7 mouse cellular contexts compared by ENCODE assay signal in the genomic region with DNA sequence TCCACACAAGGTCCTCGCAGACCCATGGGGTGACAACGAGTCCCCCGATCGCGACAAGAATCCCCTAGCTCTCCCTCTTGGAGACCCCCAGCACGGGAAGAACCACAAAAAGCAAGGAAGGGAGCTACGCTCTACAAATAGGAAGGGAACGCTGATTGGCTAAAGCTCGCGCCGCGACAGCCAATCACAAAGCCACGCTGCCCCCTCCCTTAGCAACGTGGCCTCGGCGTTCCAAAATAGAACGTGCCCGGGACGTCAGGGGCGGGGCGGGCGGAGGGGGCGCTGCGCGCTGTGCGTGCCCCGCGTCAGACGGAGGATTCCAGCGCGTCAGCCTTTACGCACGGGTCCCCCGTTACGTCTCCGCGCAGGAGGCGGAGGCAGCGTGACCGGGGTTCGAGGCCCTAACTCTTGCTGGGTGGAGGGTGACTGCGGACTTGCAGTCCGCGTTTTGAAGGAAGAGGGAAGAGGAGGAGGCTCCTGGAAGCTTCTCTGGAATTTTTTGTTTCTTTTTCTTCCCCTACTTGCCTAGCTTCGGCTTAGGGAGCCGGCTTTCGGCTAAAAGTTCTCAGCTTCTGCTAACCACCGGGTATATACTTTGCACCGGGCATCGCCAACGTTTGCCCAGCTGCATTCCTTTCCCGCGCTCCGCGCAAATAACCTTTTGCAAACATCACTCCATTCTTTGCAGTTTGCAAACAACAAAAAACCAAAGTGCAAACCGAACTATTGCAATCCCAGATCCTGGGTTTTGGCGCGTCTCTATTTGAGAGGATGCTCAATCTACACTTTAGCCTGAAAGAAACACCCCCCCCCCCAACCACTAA. TPM values are rescaled to one million over a fixed set of nuclear protein-coding genes. Genes with fewer than 3 reads are reported as not detected.
DNase-seq lines count a peak whose midpoint lies in the region; ATAC-seq lines count a peak whose summit lies in the region.

No protein-coding gene starts in this region.

- peaks cover 6% of the 10 kb centered on the region for H3K4me1 ChIP-seq in embryonic facial prominence, embryonic 11.5 days (ENCODE audit: control insufficient read depth, insufficient read depth, low read length)
- peaks cover 25% of the 10 kb centered on the region for H3K4me1 ChIP-seq in midbrain, embryonic 11.5 days (ENCODE audit: control insufficient read depth, insufficient read depth, low read length)

- intact Hi-C loops in left cerebral cortex, postnatal 4 days (cut with DNase I): no loop called here

- peak; percentile 70 for ATAC-seq in embryonic facial prominence, embryonic 11.5 days (replicated peaks; ENCODE audit: insufficient number of reproducible peaks, low FRiP score, low TSS enrichment, low read depth)
- peak; percentile 80 for ATAC-seq in midbrain, embryonic 11.5 days (ENCODE audit: low FRiP score)

- H3K9ac ChIP-seq in embryonic facial prominence, embryonic 11.5 days (replicated peaks; ENCODE audit: low read length): peak overlapping the region; percentile 35; the same call in 1 of the 2 replicates
- peak overlapping the region; percentile 49; the same call in 1 of the 2 replicates for H3K9ac ChIP-seq in midbrain, embryonic 11.5 days (ENCODE audit: low read length)

- peaks cover 28% of the 10 kb centered on the region for H3K27me3 ChIP-seq in embryonic facial prominence, embryonic 11.5 days (ENCODE audit: control insufficient read depth, insufficient read depth, low read length)
- H3K27me3 ChIP-seq in midbrain, embryonic 11.5 days (ENCODE audit: control insufficient read depth, insufficient read depth, low read length): peaks cover 40% of the 10 kb centered on the region

- peak overlapping the region; percentile 58 for H3K4me3 ChIP-seq in embryonic facial prominence, embryonic 11.5 days (ENCODE audit: low read depth, low read length)
- H3K4me3 ChIP-seq in midbrain, embryonic 11.5 days (ENCODE audit: low read depth, low read length): peak overlapping the region; percentile 61

- no peaks in the 10 kb centered on the region for H3K9me3 ChIP-seq in embryonic facial prominence, embryonic 11.5 days (replicated peaks; ENCODE audit: control insufficient read depth, low read length)
- no peaks in the 10 kb centered on the region for H3K9me3 ChIP-seq in midbrain, embryonic 11.5 days (ENCODE audit: control insufficient read depth, low read length)

- DNase-seq in adrenal gland, postnatal 14 days: peak; percentile 99
- peak; percentile 97 for DNase-seq in embryonic facial prominence, embryonic 11.5 days (ENCODE audit: low spot score)
- DNase-seq in heart, adult 11 months: peak; percentile 100
- peak; percentile 95 for DNase-seq in kidney, adult 11 months
- DNase-seq in left cerebral cortex, postnatal 4 days: peak; percentile 97
- peak; percentile 99 for DNase-seq in midbrain, embryonic 11.5 days (ENCODE audit: low spot score, missing footprints)
- DNase-seq in skeletal muscle tissue, adult 2 months (ENCODE audit: low read depth, low spot score): peak; percentile 93

- no peaks in the 10 kb centered on the region for H3K36me3 ChIP-seq in embryonic facial prominence, embryonic 11.5 days (replicated peaks; ENCODE audit: control insufficient read depth, insufficient read depth, low read depth, low read length)
- H3K36me3 ChIP-seq in midbrain, embryonic 11.5 days (ENCODE audit: control insufficient read depth, insufficient read depth, low read length): no peaks in the 10 kb centered on the region

- peak overlapping the region; percentile 75 for H3K4me2 ChIP-seq in embryonic facial prominence, embryonic 11.5 days (ENCODE audit: low read depth, low read length)
- peak overlapping the region; percentile 73 for H3K4me2 ChIP-seq in midbrain, embryonic 11.5 days

- no peak overlapping the region for H3K27ac ChIP-seq in embryonic facial prominence, embryonic 11.5 days (replicated peaks; ENCODE audit: low read depth, low read length)
- H3K27ac ChIP-seq in midbrain, embryonic 11.5 days (ENCODE audit: low read depth, low read length): no peak overlapping the region; the same call in 1 of the 2 replicates

- WGBS in embryonic facial prominence, embryonic 11.5 days: under 1% methylated on average over 58 of the region's 58 CpGs
- under 1% methylated on average over 58 of the region's 58 CpGs for WGBS in midbrain, embryonic 11.5 days

RNA-seq across cellular contexts. Expression of a gene that starts 1.2 kb away (rescaled TPM):
- 2.1 and 22.4 TPM in 2 replicates for total RNA-seq in adrenal gland, postnatal 14 days (2021)
- polyA plus RNA-seq in embryonic facial prominence, embryonic 11.5 days (2014; fragmentation: Nextera tagmentation; extraction: Ambion mirVana): not detected in 2 replicates
- total RNA-seq in left cerebral cortex, postnatal 4 days (2021): 1 to 10 TPM; 1.2 to 1.3 TPM
- polyA plus RNA-seq in midbrain, embryonic 11.5 days (2014; fragmentation: Nextera tagmentation; extraction: Ambion mirVana): 0.04 TPM in 1 of 2 replicates, not detected in the other

RNA-seq across cellular contexts. Expression of a gene that starts 26.2 kb away (rescaled TPM):
- total RNA-seq in adrenal gland, postnatal 14 days (2021): 6.0 and 7.9 TPM in 2 replicates
- polyA plus RNA-seq in embryonic facial prominence, embryonic 11.5 days (2014; fragmentation: Nextera tagmentation; extraction: Ambion mirVana): 15.8 and 17.5 TPM in 2 replicates
- total RNA-seq in left cerebral cortex, postnatal 4 days (2021): 100 to 1,000 TPM; 154 to 161 TPM
- 48.5 and 53.2 TPM in 2 replicates for polyA plus RNA-seq in midbrain, embryonic 11.5 days (2014; fragmentation: Nextera tagmentation; extraction: Ambion mirVana)

RNA-seq across cellular contexts. Expression of a gene that starts 28.8 kb away (rescaled TPM):
- 0.19 TPM in 1 of 2 replicates, not detected in the other for total RNA-seq in adrenal gland, postnatal 14 days (2021)
- not detected in 2 replicates for polyA plus RNA-seq in embryonic facial prominence, embryonic 11.5 days (2014; fragmentation: Nextera tagmentation; extraction: Ambion mirVana)
- under 1 TPM; 0.60 to 0.64 TPM for total RNA-seq in left cerebral cortex, postnatal 4 days (2021)
- 0.18 and 0.50 TPM in 2 replicates for polyA plus RNA-seq in midbrain, embryonic 11.5 days (2014; fragmentation: Nextera tagmentation; extraction: Ambion mirVana)

RNA-seq across cellular contexts. Expression of a gene that starts 35.9 kb away (rescaled TPM):
- total RNA-seq in adrenal gland, postnatal 14 days (2021): 37.1 and 46.7 TPM in 2 replicates
- 87.1 and 94.5 TPM in 2 replicates for polyA plus RNA-seq in embryonic facial prominence, embryonic 11.5 days (2014; fragmentation: Nextera tagmentation; extraction: Ambion mirVana)
- total RNA-seq in left cerebral cortex, postnatal 4 days (2021): 10 to 100 TPM; 60.1 to 70.9 TPM
- polyA plus RNA-seq in midbrain, embryonic 11.5 days (2014; fragmentation: Nextera tagmentation; extraction: Ambion mirVana): 111 and 118 TPM in 2 replicates

RNA-seq across cellular contexts. Expression of a gene that starts 37.0 kb away (rescaled TPM):
- 62.0 and 79.0 TPM in 2 replicates for total RNA-seq in adrenal gland, postnatal 14 days (2021)
- 53.2 and 54.9 TPM in 2 replicates for polyA plus RNA-seq in embryonic facial prominence, embryonic 11.5 days (2014; fragmentation: Nextera tagmentation; extraction: Ambion mirVana)
- total RNA-seq in left cerebral cortex, postnatal 4 days (2021): 10 to 100 TPM; 45.3 to 46.6 TPM
- 46.0 and 46.9 TPM in 2 replicates for polyA plus RNA-seq in midbrain, embryonic 11.5 days (2014; fragmentation: Nextera tagmentation; extraction: Ambion mirVana)

Comparison
In these comparisons a context has a peak if more than half of its experiments do, and no peak if none do; other contexts are left out.
1. RNA of a gene that starts 26.2 kb away (total RNA-seq): 154 to 161 TPM in left cerebral cortex, postnatal 4 days; 6.0 to 7.9 TPM in adrenal gland, postnatal 14 days; every median in the first group is over 10 times any median in the second.
2. Peak in every context shown above with its lines, with median percentiles within 50 percentile points of each other: DNase-seq.